Mouse (Mus musculus) C2C12 (cell line): ENCODE results near the gene Ccnc. TPM values are rescaled to one million over a fixed set of nuclear protein-coding genes. Genes with fewer than 3 reads are reported as not detected.

ENCODE experiments used
- H3K27me3 ChIP-seq: one replicate; pipeline ENCODE4 v1.6.1; 2011; ENCODE audit not compliant: control insufficient read depth, insufficient read depth, insufficient read length
- H3K36me3 ChIP-seq: one replicate; pipeline ENCODE4 v1.6.1; 2011; ENCODE audit not compliant: control insufficient read depth, insufficient read depth
- H3K4me3 ChIP-seq: one replicate; pipeline ENCODE4 v1.5.1; 2011; ENCODE audit warnings: mild to moderate bottlenecking, control low read depth; ENCODE audit not compliant: poor library complexity, insufficient read depth, severe bottlenecking
- H3K79me2 ChIP-seq: one replicate; pipeline ENCODE4 v1.6.1; 2011; ENCODE audit not compliant: control insufficient read depth, insufficient read depth
- H3K79me3 ChIP-seq: one replicate; pipeline ENCODE4 v1.6.1; 2011; ENCODE audit warnings: low read depth, control low read depth
- H3ac ChIP-seq: one replicate; pipeline ENCODE3; 2011; ENCODE audit warnings: low read depth; ENCODE audit not compliant: control insufficient read depth, insufficient read length
- CEBPB ChIP-seq: IDR thresholded peaks from one replicate; pipeline ENCODE4 v1.6.1; 2011; ENCODE audit warnings: low read depth, mild to moderate bottlenecking, control low read depth, moderate library complexity
- CTCF ChIP-seq: IDR thresholded peaks from one replicate; pipeline ENCODE4 v1.5.1; 2011; ENCODE audit not compliant: control insufficient read depth, insufficient read depth, insufficient read length
- FOSL1 ChIP-seq: IDR thresholded peaks from one replicate; pipeline ENCODE4 v1.8.0; 2011; ENCODE audit warnings: mild to moderate bottlenecking, low read length; ENCODE audit not compliant: poor library complexity, insufficient read depth, severe bottlenecking
- MAX ChIP-seq: IDR thresholded peaks from one replicate; pipeline ENCODE4 v1.6.1; 2011; ENCODE audit warnings: mild to moderate bottlenecking, control low read depth
- MYOD1 ChIP-seq: IDR thresholded peaks from one replicate; pipeline ENCODE4 v1.6.1; 2011; ENCODE audit warnings: low read depth; ENCODE audit not compliant: control insufficient read depth, insufficient read length
- MYOG ChIP-seq: IDR thresholded peaks from one replicate; pipeline ENCODE4 v1.6.1; 2011; ENCODE audit not compliant: control insufficient read depth, insufficient read length; ENCODE audit errors: extremely low read depth
- USF1 ChIP-seq: IDR thresholded peaks from one replicate; pipeline ENCODE4 v1.6.1; 2011; ENCODE audit warnings: low read depth, mild to moderate bottlenecking, control low read depth, moderate library complexity
- polyA plus RNA-seq: library from polyadenylated mRNA; unstranded; fragments of >200 nt; fragmentation: generic; extraction: Trizol; gene quantifications from one replicate; pipeline ENCODE4 v1.2.1, GENCODE M21; 2012; ENCODE audit warnings: missing spikeins

The Ccnc gene
- polyA plus RNA-seq, 1 experiment, result 7.4 TPM

DNA sequence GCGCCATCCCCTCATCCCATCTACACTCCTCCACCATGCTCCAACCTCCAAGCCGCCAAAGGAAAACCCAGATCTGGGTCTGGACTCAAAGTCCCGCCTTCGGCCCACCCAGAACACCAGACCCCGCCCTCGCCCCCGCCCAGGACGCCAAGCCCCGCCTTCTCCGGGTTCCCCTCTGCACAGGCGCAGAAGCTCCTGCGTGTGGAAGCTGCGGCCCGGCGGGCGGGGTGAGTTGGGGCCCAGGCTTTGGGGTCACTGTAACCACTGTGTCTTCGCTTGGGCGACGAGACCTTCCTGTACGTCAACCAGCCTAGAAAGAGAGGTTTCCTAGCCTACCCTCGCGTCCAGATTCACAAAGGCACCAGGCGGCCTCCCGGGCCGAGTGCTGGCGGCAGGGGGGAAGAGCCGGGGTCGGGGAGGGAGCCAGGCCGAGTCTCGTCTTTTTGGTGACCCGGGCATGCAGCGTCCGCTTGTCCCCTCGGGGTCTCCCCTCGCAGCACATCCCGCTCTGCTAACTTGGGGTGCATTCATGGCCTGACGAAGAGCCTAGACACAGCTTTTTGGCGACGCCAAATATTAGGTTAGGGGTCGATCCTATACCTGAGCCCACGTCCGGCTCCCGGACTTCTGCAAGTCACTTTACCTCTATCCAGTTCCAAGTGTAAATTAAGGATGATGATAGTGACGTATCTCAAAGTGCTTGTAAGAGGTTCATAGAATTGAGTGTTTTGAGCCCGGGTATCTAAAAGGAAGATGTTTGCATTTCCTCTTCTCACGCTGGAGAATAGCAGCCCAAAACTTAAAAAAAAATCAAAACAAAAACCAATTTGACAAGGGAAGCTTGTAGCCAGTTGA is 48.8 kb downstream of the Ccnc start:
- no peaks in the 10 kb centered on the region for H3K27me3 ChIP-seq
- peaks cover 3% of the 10 kb centered on the region for H3K36me3 ChIP-seq
- H3K79me3 ChIP-seq, result peaks cover 9% of the 10 kb centered on the region
- H3K4me3 ChIP-seq, result peak overlapping the region; percentile 85
- H3K79me2 ChIP-seq, result peaks cover 29% of the 10 kb centered on the region
- TF ChIP-seq MYOG (no peak), CEBPB (no peak), FOSL1 (no peak), USF1 (no peak), CTCF (no peak), MYOD1 (no peak), MAX (no peak)
- peak overlapping the region; percentile 77 for H3ac ChIP-seq

DNA sequence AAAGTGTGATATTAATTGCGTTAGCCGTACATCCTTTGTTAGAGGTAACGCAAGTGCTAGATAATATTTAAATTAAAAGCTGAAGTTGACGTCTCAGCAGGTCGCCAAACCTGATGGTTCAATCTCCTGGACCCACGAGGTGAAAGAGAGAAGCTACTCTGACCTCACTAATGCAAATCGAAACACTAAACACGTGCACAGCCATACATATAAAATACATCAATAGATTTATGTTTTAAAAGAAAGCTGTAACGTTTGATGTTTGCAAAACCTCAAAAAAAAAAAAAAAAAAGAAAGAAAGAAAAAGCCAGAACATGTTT is 49.4 kb downstream of the Ccnc start:
- Histone ChIP-seq H3K36me3 (peaks cover 9% of the 10 kb centered on the region), H3K79me2 (peaks cover 29% of the 10 kb centered on the region), H3K79me3 (peaks cover 9% of the 10 kb centered on the region), H3ac (peak overlapping the region; percentile 30), H3K4me3 (peak overlapping the region; percentile 85), H3K27me3 (no peaks in the 10 kb centered on the region)
- TF ChIP-seq CEBPB, result no peak
- TF ChIP-seq USF1, result no peak
- no peak for TF ChIP-seq MYOD1
- TF ChIP-seq MYOG, result no peak
- TF ChIP-seq CTCF, result no peak
- no peak for TF ChIP-seq FOSL1

DNA sequence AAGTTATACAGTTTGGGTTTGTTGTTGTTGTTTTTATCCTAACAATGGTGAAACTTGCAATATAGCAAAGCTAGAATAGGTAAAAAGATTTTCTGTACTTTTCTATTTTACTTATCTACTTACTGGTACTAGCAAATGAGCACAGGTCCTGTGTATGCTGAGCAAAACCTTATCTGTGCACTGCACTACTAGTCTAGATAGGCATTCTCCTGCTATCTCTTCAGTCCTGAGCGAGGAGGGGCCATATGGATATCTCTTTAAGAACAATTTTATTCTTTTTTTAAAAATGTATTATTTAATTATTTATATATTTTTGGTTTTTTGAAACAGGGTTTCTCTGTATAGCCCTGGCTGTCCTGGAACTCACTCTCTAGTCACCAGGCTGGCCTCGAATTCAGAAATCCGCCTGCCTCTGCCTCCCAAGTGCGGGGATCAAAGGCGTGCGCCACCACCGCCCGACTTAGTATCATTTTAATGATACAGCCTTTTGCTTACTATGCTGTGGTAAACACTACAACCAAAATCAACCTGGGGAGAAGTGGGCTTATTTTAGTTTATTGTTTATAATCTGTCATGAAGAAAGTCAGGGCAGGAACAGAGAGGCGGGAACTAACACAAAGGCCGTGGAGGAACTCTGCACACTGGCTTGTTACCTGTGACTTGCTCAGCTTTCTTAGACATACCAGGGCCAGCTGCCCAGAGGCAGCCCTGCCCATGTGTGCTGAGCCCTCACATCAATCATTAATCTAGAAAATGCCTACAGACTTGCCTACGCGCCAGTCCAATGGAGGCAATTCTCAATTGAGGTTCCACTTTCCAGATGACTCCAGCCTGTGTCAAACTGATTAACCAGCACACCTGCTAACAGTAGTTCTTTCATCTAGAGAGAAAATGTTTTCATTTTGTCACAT is 53.6 kb downstream of the Ccnc start:
- H3K36me3 ChIP-seq, result peaks cover 44% of the 10 kb centered on the region
- no peak overlapping the region for H3ac ChIP-seq
- TF ChIP-seq CEBPB (no peak), CTCF (no peak), FOSL1 (no peak), MYOD1 (no peak), MAX (no peak), USF1 (no peak), MYOG (no peak)
- H3K4me3 ChIP-seq, result no peak overlapping the region
- H3K27me3 ChIP-seq, result no peaks in the 10 kb centered on the region
- H3K79me2 ChIP-seq, result peaks cover 29% of the 10 kb centered on the region
- H3K79me3 ChIP-seq, result peaks cover 9% of the 10 kb centered on the region

DNA sequence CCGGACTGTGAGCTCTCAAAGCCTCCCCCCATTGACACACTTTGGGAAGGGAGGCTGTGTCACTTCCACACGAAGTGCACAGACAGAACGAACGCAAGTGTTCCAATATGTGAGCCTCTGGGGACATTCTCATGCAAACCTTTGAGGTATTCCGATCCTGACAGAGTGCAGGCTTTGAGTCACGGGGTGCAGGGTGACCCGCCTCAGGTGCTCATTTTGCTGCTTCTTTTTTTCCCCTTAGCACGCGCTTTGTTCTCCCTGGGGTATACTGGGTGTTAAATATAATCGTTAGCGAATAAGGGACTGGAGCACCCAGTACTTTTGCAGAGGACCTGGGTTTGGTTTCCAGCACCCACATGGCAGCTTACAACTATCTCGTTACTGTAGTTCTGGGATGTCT is 58.8 kb downstream of the Ccnc start:
- no peak overlapping the region for H3K4me3 ChIP-seq
- no peaks in the 10 kb centered on the region for H3K27me3 ChIP-seq
- no peaks in the 10 kb centered on the region for H3K79me3 ChIP-seq
- H3K36me3 ChIP-seq, result peaks cover 59% of the 10 kb centered on the region
- no peaks in the 10 kb centered on the region for H3K79me2 ChIP-seq
- TF ChIP-seq FOSL1, result no peak
- no peak for TF ChIP-seq CTCF
- TF ChIP-seq MYOD1, result no peak
- TF ChIP-seq CEBPB, result no peak
- no peak for TF ChIP-seq USF1
- TF ChIP-seq MYOG, result no peak
- TF ChIP-seq MAX, result no peak
- no peak overlapping the region for H3ac ChIP-seq

DNA sequence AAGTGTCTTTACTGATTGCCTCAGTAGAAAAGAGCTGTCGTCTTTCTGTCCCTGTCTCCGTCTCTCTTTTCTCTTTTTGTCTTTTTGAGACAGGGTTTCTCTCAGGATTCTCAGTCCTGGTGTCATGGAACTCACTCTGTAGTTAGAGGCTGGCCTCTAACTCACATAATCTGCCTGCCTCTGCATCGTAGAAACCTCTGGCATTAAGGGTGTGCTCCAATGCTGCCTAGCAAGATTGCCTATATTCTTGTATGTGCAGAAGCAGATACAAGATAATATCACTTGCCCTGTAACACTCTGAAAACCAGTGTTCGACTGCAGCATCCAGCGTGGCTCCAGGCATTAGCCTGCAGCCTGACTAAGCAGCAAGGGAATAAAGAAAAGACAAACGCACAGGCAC is 61.4 kb downstream of the Ccnc start:
- no peaks in the 10 kb centered on the region for H3K27me3 ChIP-seq
- H3K36me3 ChIP-seq, result peaks cover 39% of the 10 kb centered on the region
- no peak for TF ChIP-seq CTCF
- no peak for TF ChIP-seq CEBPB
- TF ChIP-seq FOSL1, result no peak
- TF ChIP-seq MAX, result no peak
- TF ChIP-seq USF1, result no peak
- TF ChIP-seq MYOG, result no peak
- TF ChIP-seq MYOD1, result no peak
- H3ac ChIP-seq, result no peak overlapping the region
- no peak overlapping the region for H3K4me3 ChIP-seq
- H3K79me2 ChIP-seq, result no peaks in the 10 kb centered on the region
- no peaks in the 10 kb centered on the region for H3K79me3 ChIP-seq
